Mouse (Mus musculus) left cerebral cortex, postnatal 36 days (tissue): Measurements from ENCODE around the gene Rel. TPM values are rescaled to one million over a fixed set of nuclear protein-coding genes. Genes with fewer than 3 reads are reported as not detected.

Source experiments
- DNase-seq, 2 experiments: peaks; one replicate each; pipeline ENCODE4 v3.0.0; 2021 to 2022; ENCODE audit warnings: low spot score in 2 of 2, mixed read lengths in 1 of 2
- intact Hi-C: fragments of 180-260 bp; cut with DNase I; formaldehyde crosslinking; loops from one replicate; pipeline ENCODE4 v1.15.1; 2025
- total RNA-seq, 2 experiments: library from RNA; stranded (reverse); gene quantifications; 2 replicates each; pipeline ENCODE4 v1.2.3; 2021

Gene Rel
- total RNA-seq, 2 experiments from 2014 or later = 3.0 to 3.4 TPM

DNA sequence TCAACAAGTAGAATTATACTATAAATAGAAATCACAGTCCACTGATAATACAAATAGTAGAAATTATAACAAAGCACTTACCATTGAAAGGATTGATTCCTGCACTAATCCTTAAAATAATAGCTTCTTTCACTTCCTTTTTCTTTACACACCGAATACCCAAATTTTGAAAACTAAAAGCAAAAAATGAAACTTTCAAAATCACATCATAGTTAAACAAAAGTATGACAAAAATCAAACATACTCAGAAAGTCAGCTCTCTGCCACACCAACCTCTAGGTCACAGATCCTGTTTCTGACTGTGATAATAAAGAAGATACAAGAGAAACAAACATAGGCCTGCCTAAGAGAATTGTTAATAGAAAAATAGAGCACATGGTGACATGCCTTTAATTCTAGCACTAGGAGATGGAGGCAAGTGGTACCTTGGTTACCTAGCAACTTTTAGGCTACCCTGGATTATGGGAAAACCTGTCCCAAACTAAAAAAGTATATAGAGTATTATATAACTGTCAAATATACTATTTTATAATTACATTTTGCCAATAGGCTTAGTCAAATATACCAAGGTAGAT lies 17.5 kb downstream of the Rel start:
- intact Hi-C loops = no loop called here
- no peak for DNase-seq

DNA sequence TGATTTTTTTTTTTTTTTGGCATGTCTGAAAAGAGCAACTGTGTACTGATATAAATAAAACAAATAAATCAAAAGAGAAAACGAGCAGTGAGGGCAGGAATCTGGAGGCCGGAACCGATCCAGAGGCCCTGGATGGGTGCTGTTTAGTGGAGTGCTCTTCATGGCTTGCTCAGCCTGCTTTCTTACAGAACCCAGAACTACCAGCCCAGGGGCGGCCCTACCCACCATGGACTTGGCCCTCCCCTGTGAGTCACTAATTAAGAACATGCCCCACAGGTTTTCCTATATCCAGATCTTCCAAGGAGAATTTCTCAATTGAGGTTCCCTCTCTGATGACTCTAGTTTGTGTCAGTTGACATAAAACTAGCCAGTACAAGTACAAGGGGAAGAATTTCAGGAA lies 24.7 kb downstream of the Rel start:
- intact Hi-C loops = no loop called here
- no peak for DNase-seq

DNA sequence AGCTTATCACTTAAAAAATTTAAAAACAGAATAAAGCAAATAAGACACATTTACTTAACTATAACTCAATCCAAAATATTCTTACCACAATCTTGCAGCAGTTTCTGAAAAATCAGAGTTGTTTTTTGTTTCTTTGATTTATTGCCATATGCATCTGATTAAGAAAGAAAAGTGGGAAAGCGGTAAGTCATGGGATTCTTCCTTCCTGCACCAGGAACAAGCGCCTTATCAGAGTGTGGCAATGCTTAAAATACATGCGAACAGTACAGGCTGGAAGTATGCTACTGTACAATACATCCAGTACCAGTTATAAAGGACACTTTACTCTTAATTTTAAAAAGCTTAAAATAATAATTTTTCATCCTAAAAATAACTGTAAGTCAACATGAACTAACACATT lies 26.4 kb downstream of the Rel start:
- DNase-seq = no peak
- intact Hi-C loops = no loop called here

DNA sequence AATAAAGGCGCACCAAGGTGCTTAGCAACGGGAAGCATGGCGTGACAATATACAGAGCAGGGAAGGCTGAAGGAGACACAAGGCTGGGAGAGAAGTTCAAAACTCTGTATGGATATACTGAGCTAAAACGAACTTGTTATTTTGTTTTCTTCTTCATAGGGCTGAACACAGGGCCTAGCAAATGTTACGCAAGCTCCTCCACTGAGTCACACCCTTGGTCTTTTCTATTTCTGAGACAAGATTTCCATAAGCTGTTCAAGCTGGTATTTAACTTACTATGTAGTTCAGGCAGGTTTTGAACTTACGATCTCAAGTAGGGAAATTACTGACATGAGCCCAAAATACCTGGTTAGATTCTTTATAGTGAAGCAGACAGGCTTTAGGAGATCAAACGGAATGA lies 29.4 kb downstream of the Rel start:
- intact Hi-C loops = no loop called here
- no peak for DNase-seq

DNA sequence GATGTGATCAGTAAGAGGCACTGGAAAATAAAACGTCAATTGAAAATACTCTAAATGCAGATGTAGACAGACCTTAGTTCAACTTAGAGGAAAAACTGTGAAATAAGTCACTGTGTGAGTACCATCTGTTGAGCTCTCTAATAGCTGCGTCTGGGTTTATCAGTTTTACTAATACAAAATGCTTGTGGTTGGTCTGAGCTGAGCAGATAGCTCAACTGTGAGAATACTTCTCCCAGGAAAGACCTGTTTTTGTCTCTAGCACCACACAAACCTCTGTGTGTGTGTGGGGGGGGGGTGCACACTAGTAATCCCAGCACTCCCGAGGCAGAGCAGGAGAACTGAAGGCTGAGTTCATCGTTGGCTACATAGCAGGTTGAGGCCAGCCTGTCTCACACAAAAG lies 29.9 kb downstream of the Rel start:
- intact Hi-C loops = no loop called here
- no peak for DNase-seq

DNA sequence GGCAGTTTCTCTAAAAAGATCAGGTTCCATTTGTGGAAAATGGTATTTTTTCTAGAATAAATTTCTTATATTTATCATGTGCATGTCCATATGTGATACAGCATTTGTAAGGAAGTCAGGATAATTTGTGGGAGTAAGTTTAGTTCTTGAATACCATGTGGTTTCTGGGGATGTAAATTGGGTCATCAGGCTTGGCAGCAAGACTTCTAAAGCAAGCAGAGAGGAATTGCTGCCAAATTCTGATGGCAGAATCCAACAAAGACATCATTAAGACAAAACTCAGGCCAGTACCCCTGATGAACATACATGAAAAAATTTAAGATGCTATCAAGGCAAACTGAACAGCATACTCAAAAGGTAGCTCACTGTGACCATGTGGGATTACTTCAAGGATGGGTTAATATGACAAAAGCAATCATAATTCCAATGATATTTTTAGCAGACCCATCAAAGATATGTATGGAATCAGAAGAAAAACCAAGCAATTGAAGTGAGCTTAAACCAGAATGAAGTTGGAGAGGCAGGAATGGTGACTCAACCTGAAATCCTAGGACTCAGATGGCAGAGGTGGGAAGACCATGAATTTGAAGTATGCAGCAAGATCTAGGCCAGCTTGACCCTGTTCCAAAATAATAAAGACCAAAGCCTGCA lies 34.8 kb downstream of the Rel start:
- DNase-seq = no peak
- intact Hi-C loops = no loop called here

DNA sequence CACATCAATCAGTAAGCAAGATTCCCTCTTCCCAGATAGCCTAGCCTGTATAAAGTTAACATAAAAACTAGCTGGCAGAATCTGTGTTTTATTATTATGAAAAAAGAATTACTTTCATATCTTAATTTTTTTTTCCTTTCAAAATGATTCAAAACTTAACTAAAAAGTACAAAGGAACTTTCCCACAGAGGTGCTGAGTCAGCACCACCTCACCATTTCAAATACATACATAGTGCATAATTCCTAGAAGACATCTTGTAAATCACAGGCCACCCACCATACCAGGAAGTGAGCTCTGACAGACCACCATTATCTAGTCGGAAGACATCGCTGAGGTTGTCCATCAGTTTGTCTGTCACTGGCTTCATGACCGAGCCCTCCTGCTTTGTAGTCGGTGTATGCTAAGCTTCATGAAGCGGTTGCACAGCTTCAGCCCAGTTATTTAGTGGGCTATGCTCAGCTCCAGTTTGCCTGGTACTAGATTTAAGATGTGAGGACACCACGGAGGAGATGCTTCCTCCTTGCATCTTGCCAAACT lies 36.0 kb downstream of the Rel start:
- DNase-seq = no peak
- intact Hi-C loops = no loop called here

DNA sequence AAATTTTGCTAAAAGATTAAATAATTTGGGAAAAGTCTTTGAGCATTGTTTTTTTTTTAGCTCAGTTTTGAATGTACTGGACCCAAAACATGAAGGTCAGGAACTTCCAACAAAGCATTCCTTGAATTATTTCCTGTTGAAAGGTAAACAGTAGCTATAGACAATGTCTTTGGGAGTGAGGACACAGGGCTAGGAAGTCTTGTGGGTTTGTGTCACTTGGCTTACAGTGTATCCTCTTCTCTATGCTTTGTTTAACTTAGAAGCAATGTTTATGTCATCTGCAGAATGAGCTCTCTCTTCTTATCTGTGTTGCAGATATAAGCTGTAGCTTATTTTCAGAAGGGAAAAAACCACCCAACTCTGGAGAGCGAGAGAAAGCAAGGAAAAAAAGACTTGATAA lies 37.9 kb downstream of the Rel start:
- no peak for DNase-seq
- intact Hi-C loops = no loop called here

DNA sequence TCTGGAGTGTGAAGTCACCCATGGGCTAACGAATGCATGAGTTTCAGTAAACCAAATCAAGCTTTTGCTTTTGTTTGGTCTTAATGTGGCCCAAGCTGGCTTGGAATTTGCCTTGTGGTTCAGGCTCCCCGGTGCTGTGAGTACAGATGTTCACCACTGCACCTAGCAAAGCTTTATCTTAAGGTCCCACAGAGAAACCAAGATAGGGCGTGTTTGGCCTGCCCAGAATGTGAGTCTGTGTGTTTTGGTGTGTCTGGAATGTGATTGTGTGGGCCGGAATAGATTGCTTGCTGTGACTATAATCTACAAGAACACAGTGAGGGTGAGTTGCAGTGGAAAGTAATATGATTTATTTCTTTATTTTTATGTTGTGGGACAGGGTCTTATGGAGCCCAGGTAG lies 40.6 kb downstream of the Rel start:
- no peak for DNase-seq
- intact Hi-C loops = no loop called here

DNA sequence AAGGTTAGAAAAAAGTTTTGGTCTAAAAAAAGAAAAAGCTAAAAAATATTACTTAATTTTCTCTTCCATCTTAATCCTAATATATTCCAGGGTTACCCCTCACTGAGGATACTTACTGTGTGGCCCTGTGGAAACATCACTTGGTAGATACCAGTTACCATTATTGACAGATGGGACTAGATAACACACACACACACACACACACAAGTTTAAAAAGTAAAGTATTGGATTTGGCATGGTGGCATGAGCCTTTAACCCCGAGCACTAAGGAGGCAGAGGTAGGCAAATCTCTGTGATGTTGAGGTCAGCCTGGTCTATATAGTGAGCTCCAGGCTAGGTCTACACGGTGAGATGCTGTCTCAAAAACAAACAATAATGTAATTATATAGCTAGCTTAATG lies 42.6 kb downstream of the Rel start:
- intact Hi-C loops = no loop called here
- DNase-seq = no peak

DNA sequence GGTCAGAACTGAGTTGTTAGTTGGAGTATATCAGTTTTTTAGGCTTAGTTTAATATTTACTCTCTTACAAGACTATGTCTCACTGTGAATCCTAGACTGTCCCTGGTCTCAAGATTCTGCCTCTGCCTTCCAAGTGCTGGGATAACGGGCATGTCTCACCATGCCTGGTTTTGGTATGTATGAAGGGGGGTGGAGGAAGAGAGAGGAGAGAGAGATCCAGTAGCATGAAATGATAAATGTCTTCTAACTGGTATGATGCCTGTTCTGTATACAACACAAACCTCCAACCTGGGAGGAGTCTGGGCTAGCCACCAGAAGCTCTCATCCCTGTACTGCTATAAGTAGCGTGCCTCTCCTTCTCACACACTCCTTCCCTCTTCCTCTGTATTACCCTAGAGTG lies 44.3 kb downstream of the Rel start:
- intact Hi-C loops = no loop called here
- DNase-seq = no peak

DNA sequence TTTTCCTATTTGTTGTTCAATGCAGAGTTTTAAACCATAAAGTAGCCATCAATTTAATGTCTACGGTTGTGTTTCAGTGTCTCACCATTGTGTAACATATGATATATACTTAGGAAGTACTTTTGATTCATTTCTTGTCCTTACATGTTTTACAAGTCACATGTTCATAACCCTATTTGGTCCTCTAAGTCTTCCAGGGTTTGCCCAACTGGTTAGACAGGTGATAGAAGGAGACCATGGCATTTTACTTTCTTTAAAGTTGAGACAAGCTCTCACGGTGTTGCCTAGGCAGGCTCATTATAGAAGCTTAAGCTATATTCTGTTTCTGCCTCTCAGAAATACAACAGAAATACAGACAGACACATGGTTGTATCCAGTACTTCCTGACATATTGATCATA lies 44.9 kb downstream of the Rel start:
- intact Hi-C loops = no loop called here
- no peak for DNase-seq

DNA sequence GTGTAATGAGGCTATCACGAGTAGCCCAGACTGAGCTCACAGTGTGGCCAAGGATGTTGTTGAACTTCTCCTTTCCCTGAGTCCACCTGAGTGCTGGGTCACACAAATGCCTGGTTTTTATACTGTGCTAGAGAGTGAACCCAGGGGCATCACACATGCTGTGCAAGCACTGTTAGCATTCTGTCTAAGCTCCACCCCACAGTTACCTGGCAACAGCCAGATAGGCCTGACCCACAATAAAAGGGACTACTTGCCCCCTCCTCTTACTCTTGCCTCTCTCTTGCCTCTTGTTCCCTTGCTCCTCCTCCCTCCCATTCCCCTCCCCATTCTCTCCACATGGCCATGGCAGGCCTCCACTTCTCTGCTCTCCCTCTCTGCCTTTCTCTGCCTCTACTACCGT lies 48.4 kb downstream of the Rel start:
- intact Hi-C loops = no loop called here
- no peak for DNase-seq

DNA sequence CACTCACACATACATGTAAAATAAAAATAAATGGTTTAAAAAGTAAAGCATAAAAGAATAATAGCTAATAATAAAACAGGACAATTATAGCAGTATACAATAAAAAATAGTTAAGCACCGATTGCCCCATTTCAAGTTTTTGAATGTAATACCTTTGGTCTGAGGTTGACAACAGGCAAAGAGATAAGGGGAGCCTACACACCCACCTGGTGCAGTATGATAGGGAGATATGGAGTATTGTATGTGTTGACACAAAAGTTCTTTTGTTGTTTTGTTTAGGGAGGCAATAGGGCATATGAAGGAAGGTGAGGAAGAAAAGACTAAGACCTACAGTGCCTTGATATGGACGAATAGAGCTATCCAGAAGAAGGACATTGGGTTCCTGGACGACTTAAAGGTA lies 50.9 kb downstream of the Rel start:
- intact Hi-C loops = no loop called here

DNA sequence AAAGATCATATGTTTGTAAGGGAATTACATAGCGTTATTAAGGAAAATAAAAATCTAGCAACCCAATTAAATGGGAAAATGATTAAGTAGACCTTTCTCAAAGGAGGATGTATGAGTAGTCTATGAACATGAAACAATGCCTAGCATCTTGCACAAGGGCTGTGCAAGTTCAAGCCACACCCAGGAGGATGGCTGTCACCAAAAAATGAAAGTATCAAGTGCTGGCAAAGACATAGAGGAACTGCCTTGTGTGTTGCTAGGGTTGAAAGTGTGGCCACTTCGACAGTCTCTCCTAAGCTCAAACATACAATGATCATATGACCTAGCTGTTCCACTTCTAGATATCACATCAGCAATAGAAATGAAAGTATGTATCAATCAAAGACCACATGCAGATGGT lies 51.9 kb downstream of the Rel start:
- intact Hi-C loops = no loop called here
- no peak for DNase-seq

More for the DNA sequence above, 50.9 kb downstream of the Rel start:
- no peak for DNase-seq

DNA sequence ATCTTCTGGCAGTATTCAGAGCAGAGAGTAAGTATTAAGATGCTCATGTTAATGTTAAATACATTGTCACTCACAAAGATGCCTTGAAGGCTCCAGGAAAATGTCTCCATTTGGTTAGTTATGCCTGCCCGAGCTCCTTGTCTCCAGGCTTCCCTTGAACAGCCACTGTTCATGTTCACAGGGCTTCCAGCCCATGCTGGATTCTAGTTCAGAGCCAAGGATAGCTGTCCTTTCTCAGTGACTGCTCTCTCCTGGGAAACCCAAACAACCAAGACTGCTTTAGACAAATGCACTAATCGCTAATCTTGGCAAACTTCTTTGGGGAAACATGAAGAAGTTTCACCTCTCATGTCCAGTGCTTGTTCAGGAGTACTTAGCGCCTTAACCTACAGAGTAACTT lies 58.5 kb downstream of the Rel start:
- DNase-seq = no peak
- intact Hi-C loops = no loop called here

DNA sequence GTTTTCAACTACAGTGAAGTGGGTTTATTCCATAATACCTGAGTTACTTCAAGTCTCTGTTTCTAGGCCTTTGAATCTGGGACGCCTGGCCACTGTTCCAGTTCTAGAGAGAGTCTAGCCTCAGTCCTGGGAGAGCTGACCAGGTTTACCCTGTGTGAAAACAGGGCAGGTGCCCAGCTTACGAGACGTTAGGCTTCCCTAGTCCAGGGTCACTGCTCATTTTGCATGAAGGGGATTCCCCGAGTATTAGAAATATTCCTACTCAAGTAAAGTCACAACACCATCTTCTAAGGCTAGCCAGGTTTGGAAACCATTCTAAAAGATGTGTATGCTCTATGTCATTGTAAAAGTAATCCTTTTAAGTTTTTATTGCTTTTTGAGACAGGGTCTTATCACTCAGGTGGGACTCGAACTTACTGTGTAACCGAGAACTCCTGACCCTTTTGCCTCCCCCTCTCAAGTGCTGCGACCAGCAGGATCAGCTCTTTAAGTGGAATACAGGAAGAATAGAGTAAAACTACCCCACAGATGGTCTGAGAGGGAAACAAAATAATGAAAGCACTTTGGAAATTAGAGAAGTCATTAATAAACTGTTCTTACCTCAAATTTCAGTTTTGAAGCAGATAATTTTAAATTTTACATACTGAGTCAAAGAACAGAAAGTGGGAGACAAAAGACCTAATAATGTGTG lies 66.0 kb downstream of the Rel start:
- intact Hi-C loops = no loop called here
- DNase-seq = no peak

DNA sequence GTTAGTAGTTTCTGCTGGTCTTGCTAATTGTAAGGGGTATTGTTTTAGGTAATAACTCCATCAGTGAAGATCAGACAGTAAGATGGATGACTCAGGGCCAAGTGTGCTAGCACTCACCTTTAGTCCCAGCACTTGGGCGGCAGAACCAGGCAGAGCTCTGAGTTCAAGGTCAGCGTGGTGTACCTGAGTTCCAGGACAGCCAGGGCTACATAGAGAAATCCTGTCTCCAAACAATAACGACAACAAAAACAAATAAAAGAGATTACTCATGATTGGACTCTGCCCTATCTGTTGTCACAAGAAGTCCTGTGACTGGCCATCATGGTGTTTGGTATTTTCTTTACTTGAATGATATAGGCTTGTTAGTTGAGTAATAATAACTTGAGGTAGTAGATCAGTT lies 68.9 kb downstream of the Rel start:
- intact Hi-C loops = no loop called here

DNA sequence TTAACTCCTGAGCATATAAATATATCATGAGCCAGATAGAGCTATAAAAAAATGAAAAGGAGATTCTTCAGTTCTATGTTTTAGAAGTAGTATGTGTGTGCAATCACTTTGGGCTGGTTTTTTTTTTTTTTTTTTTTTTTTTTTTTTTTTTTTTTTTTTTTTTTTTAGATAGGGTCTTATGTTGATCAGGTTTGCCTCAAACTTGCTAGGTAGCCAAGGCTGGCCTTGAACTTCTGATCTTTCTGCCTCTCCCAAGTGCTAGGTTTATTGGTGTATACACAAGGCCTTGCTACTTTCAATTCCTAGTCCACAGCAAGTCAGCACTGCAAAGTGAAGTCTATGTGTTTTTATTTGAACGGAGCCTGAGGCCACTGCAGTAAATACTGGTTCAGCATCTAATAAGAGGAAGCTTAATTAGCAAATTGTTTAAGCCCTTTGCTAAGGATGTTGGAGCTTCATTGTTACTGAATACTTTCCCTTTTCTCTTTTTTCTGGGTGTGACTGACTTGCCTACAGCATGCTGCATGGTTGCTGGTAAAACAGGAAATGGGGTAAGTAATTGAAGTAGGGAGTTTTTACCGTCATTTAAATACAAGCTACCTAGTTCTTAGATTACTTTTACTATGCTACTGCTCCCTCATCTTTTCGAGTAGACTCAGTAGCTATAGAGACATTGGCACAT lies 71.2 kb downstream of the Rel start:
- DNase-seq = no peak
- intact Hi-C loops = no loop called here

More for the DNA sequence above, 68.9 kb downstream of the Rel start:
- DNase-seq = no peak

DNA sequence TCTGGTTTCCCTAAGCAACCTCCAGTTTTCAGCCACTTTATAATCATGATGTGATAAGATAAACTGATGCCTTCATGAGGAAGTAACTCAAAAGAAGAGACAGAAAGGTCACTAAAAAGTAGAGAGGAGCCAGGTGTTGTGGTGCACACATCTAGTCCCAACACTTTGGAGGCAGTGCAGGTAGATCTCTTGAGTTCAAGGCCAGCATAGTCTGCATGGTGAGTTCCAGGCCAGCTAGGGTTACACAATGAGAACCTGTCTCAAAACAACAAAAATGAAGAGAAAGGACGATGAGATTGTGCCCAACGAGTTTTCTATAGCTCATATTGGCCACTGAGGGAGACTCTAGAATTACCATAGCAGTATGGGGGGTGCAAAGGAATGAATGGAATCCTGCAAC lies 72.2 kb downstream of the Rel start:
- DNase-seq = no peak
- intact Hi-C loops = no loop called here

DNA sequence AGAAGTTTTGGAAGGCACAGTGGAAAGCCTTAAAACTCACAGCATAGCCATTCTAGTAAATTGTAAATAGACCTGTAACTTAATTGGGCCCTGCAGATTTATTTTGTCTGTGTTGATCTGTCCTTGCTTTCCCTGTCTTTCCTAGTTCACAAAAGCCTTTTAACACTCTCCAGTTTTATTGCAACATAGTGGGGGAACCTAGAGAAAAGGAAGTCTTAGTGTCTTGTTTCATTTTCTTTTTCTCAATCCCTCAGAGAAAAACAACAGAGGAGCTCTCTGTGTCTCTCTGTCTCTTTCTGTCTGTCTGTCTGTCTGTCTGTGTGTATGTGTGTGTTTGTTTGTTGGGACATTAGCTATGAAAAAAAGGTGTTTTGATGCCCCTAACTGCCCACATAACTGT lies 74.9 kb downstream of the Rel start:
- intact Hi-C loops = no loop called here
- no peak for DNase-seq
